Mouse (Mus musculus) myocyte (in vitro differentiated cells): ENCODE results near the gene Crat.

Experiments used
- CEBPB ChIP-seq: IDR thresholded peaks from 2 replicates; pipeline ENCODE4 v1.6.1; 2011; ENCODE audit warnings: mild to moderate bottlenecking, moderate library complexity; ENCODE audit not compliant: poor library complexity, insufficient read depth, severe bottlenecking
- USF1 ChIP-seq: IDR thresholded peaks from one replicate; pipeline ENCODE4 v1.6.1; 2011; ENCODE audit warnings: low read depth, mild to moderate bottlenecking, control low read depth, moderate library complexity

GRCm38 (mm10) chr2:30385591-30385990, 30.0 kb downstream of the Crat start:
- TF ChIP-seq USF1 (no peak), CEBPB (no peak)
